Mouse (Mus musculus) testis, adult 2 months (tissue): ENCODE measurements around the gene Plvap. TPM values are rescaled to one million over a fixed set of nuclear protein-coding genes. Genes with fewer than 3 reads are reported as not detected.
A peak's percentile ranks its signal among the peaks of the same experiment; 100 is the strongest.
"Not testable (repeated sequence)": the region's sequence is repeated elsewhere in the genome, so short reads cannot be mapped to it uniquely, and the experiment has no call there.

Experiments used
- H3K27ac ChIP-seq: fragments of 200-500 bp; 2 replicates; pipeline ENCODE4 v1.5.1; 2012; ENCODE audit warnings: low read depth, low read length; ENCODE audit not compliant: control insufficient read depth, insufficient read depth
- H3K27me3 ChIP-seq: fragments of 200-500 bp; 2 replicates; pipeline ENCODE4 v1.6.1; 2012; ENCODE audit warnings: mild to moderate bottlenecking, low read length, moderate library complexity; ENCODE audit not compliant: control insufficient read depth, insufficient read depth
- H3K36me3 ChIP-seq: fragments of 200-500 bp; 2 replicates; pipeline ENCODE4 v1.6.1; 2012; ENCODE audit warnings: mild to moderate bottlenecking, low read length; ENCODE audit not compliant: control insufficient read depth, insufficient read depth
- H3K4me1 ChIP-seq: fragments of 200-500 bp; 2 replicates; pipeline ENCODE4 v1.6.1; 2012; ENCODE audit warnings: low read length; ENCODE audit not compliant: control insufficient read depth, insufficient read depth
- H3K4me3 ChIP-seq: fragments of 200-500 bp; 2 replicates; pipeline ENCODE4 v1.5.1; 2012; ENCODE audit warnings: low read depth, mild to moderate bottlenecking, low read length, moderate library complexity, mixed read lengths; ENCODE audit not compliant: control insufficient read depth
- CTCF ChIP-seq: fragments of 200-500 bp; IDR thresholded peaks from 2 replicates; pipeline ENCODE4 v1.5.1; 2012; ENCODE audit warnings: low read depth, mild to moderate bottlenecking, inconsistent platforms, low read length, moderate library complexity; ENCODE audit not compliant: control insufficient read depth, insufficient read depth, insufficient replicate concordance
- POLR2A ChIP-seq: fragments of 200-500 bp; IDR thresholded peaks from 2 replicates; pipeline ENCODE4 v1.6.1; 2012; ENCODE audit warnings: low read depth, mild to moderate bottlenecking, inconsistent platforms, low read length, moderate library complexity; ENCODE audit not compliant: control insufficient read depth
- polyA plus RNA-seq: library from polyadenylated mRNA; depleted of rRNA; stranded (reverse); fragments of >200 nt; gene quantifications from 2 replicates; pipeline ENCODE4 v1.2.3, GENCODE M21; 2012

The Plvap gene
- polyA plus RNA-seq, 1 experiment: 0.95 TPM

DNA sequence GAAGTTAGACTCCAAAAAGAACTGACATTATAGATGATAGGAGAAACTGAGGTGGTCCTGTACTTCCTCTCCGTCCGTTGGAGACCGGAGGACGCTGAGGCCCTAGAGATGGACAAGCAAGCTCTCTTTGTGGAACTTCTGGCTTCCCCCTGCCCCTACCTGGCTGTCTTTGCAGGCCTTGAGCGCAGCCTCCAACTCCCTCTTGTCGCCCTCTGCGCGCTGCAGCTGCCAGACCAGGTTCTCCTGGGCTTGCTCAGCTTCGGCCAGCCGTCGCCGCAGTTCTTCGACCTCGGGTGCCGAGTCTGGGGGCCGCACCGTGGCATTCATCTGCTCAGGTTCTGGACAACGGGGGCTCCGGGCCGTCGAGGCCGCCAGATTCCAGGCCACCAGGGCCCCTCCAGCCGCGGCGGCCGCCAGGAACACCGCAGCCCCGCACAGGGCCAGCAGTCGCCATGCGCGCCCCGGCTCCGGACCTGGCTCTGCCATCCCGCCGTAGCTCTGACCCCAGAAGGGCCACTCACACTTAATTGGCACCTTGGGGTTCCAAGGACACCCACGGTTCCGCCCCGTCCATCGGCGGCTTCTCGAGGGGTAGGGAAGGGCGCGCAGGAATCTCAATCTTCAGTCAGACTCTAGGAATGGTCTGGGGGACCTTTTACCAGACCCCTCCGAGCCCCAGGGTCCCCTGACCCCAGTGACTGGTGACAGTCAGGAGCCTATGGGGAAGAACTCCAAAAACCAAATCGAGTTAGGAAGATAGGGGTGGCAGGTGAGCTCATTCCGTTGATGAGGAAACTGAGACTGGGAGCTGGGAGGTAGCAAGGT is 13.9 kb upstream of the Plvap start, which contains the start of gene Ccdc194:
Gene Ccdc194, minus strand, starts transcription at position 486 of the 825 bp plus-strand sequence.
- TF ChIP-seq POLR2A (no peak), CTCF (no peak)
- Histone ChIP-seq H3K4me1 (peaks cover 3% of the 10 kb centered on the region), H3K36me3 (no peaks in the 10 kb centered on the region), H3K4me3 (no peak within 1 kb of the TSS), H3K27me3 (no peaks in the 10 kb centered on the region), H3K27ac (no peak within 1 kb of the TSS)

DNA sequence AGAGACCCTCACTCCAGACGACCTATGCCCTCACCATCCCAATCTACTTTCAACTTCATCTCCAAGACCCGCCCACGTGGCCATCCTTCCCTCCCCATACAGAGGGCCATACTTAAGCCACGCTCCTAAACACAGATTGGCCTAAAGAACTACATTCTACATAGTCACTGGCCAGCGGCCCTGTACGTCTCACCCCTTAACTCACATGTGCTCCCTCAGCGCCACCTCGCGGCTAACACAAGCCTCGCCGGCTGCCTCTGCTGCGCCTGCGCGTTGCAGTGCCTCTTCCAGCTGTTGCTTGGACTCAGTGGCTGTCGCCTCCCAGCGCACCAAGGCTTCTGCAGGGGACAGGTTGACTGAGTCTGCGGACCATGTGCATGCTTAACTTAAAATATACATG is 10.1 kb upstream of the Plvap start:
- Histone ChIP-seq H3K27me3 (no peaks in the 10 kb centered on the region), H3K4me3 (no peak overlapping the region)
- no peak for TF ChIP-seq POLR2A
- TF ChIP-seq CTCF: peak; percentile 94; the same call in 1 of the 2 replicates

DNA sequence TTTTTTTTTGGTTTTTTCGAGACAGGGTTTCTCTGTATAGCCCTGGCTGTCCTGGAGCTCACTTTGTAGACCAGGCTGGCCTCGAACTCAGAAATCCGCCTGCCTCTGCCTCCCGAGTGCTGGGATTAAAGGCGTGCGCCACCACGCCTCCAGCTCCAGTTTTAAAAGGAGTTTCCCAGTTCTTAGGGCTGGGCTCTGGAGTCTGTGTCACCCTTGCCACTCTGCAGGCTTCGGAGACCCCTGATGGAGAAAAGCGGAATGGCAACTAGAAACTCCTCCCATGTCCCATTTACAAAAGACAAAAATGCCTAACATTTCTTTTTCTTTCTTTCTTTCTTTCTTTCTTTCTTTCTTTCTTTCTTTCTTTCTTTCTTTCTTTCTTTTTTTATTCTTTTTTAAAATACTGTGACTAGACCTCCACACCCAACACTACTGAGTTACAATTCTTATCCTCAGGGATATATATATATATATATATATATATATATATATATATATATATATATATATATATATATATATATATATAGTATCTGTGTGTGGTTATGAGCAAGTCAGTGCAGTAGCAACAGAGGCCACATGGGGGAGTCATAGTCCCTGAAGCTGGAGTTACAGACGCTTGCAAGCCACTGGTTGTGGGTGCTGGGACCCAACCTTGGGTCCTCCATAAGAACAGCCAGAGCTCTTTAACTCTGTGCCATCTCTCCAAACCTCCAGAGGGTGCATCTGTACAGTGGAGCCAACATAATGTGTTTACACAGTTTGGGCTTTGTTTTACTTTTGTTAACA is 7.7 kb upstream of the Plvap start:
- H3K4me1 ChIP-seq, H3K27ac ChIP-seq, H3K4me3 ChIP-seq, H3K36me3 ChIP-seq, H3K27me3 ChIP-seq: not testable (repeated sequence)
- peak; percentile 20; the same call in 1 of the 2 replicates for TF ChIP-seq CTCF

More for the DNA sequence above, 10.1 kb upstream of the Plvap start:
- Histone ChIP-seq H3K27ac (no peak overlapping the region), H3K36me3 (no peaks in the 10 kb centered on the region), H3K4me1 (peaks cover 3% of the 10 kb centered on the region)

DNA sequence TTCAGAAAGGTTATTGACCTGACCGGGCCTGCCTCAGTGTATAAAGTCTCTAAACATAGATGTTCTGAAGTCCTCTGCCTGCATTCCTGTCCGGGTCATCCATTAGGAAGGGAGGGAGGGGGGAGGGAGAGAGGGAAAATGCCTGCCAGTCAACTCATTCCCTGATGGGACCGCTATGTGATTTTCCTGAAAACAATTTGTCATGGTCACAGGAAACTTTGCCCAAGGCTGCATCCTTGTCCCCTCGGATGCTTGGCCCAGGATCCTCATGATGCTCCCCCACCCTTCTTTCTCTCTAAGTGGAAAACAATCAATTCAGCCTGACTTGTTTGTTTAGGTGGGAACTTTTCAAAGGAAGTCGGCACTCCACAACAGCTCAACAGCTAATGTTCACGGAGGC is 5.2 kb upstream of the Plvap start:
- TF ChIP-seq CTCF (no peak), POLR2A (no peak)
- no peaks in the 10 kb centered on the region for H3K36me3 ChIP-seq
- H3K4me3 ChIP-seq: no peak overlapping the region
- no peak overlapping the region for H3K27ac ChIP-seq
- no peaks in the 10 kb centered on the region for H3K27me3 ChIP-seq
- peaks cover 1% of the 10 kb centered on the region; the same call in 1 of the 2 replicates for H3K4me1 ChIP-seq

DNA sequence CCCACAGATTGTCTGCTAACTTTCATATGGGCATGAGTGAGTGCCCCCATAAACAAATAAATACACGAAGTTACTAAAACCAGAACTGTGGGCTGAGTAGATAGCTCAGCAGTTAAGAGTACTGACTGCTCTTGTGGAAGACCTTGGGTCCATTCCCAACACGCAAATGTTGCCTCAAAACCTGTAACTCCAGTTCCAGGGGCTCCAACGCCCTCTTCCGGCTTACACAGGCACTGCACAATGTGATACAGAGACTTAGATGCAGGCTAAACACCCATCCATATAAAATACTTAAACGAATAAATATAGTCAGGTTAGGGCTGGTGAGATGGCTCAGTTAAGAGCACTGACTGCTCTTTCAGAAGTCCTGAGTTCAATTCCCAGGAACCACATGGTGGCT is 3.5 kb upstream of the Plvap start:
- Histone ChIP-seq H3K36me3 (no peaks in the 10 kb centered on the region), H3K27ac (no peak overlapping the region), H3K4me3 (no peak overlapping the region), H3K4me1 (peaks cover 7% of the 10 kb centered on the region), H3K27me3 (no peaks in the 10 kb centered on the region)
- TF ChIP-seq CTCF (peak; percentile 19; the same call in 1 of the 2 replicates), POLR2A (no peak)

DNA sequence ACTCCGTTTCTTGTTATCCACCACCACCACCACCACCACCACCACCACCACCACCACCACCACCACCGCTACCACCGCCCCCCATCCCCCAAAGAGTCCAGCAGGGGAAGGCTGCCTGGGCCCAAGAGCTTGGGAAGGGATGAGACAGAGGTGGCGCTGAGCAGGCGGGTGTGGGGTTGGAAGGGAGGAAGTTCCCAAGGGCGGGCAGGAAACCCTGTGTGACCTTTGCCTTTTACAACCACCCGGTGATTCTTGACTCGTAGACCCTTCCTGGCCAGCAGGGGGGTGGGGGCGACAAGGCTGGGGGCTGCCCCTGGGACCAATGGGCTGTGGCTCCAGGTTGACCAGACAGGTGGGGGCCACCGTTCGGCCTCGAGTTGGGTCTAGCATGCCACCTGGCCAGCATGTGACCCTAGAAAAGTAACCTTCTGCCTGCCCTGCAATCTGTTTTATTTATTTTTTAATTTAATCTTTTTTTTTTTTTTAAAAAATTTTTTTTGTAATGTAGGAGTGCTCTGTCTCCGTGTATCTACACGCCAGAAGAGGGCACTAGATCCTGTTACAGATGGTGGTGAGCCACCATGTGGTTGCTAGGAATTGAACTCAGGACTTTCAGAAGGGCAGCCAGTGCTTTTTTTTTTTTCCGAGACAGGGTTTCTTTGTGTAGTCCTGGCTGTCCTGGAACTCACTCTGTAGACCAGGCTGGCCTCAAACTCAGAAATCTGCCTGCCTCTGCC is 1.6 kb upstream of the Plvap start:
- no peak for TF ChIP-seq CTCF
- TF ChIP-seq POLR2A: no peak
- H3K36me3 ChIP-seq: no peaks in the 10 kb centered on the region
- peaks cover 7% of the 10 kb centered on the region for H3K4me1 ChIP-seq
- no peaks in the 10 kb centered on the region for H3K27me3 ChIP-seq
- no peak overlapping the region for H3K4me3 ChIP-seq
- H3K27ac ChIP-seq: no peak overlapping the region

DNA sequence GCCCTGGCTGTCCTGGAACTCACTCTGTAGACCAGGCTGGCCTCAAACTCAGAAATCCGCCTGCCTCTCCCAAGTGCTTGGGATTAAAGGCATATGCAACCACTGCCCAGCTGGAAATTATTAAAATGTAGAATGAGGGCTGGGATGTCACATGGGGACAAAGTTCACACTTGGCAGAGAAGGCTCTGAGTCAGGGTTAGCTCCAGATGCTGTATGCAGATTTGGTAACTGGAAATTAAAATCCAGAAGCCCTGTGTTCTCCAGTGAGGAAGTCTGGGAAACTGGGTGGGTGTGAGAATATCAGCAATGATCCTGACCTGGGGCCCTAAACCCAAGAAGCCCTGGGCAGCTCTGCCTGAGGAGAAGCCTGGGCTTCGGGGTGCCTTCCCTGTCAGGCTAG is 2.2 kb downstream of the Plvap start:
- no peak overlapping the region for H3K27ac ChIP-seq
- no peaks in the 10 kb centered on the region for H3K27me3 ChIP-seq
- no peak overlapping the region for H3K4me3 ChIP-seq
- H3K36me3 ChIP-seq: no peaks in the 10 kb centered on the region
- peaks cover 21% of the 10 kb centered on the region for H3K4me1 ChIP-seq
- TF ChIP-seq CTCF (no peak), POLR2A (no peak)
